Comparison of ENCODE assay signal across 21 mouse cellular contexts in genomic region chr14:24661797-24662196, GRCm38 (mm10).
A peak's percentile ranks its signal among the peaks of the same experiment; 100 is the strongest.
DNase-seq lines count a peak whose midpoint lies in the region; TF ChIP-seq lines count a peak whose summit lies in the region.
"Had no signal": no experiment of that assay in that cellular context is flagged by ENCODE, and none has a peak within 500 bp of the region (broad histone marks: within the 10 kb centered on the region; RNA-seq: fewer than 3 reads in every experiment).

No protein-coding gene starts in this region.

- no peak overlapping the region for H3K4me3 ChIP-seq in ES-E14 (ENCODE audit: insufficient read depth in 1 of 2, low read depth in 1 of 2, low read length in 2 of 2, poor library complexity in 1 of 2, severe bottlenecking in 1 of 2)
- H3K4me3 ChIP-seq: embryonic facial prominence, embryonic 13.5 days; embryonic facial prominence, embryonic 15.5 days; erythroblast, embryonic 14.5 days; forebrain, embryonic 10.5 days; forebrain, embryonic 12.5 days had no signal

- in situ Hi-C loops in ES-E14 (cut with MboI; ENCODE audit: low sequenced_read_pairs in 2 of 2, unreplicated experiment in 2 of 2) = no loop called here

- intact Hi-C loops in heart, postnatal 36 days (cut with DNase I) = no loop called here

- H3K27ac ChIP-seq in ES-E14 (ENCODE audit: insufficient read depth, low read depth, low read length, poor library complexity, severe bottlenecking) = no peak overlapping the region
- H3K27ac ChIP-seq: embryonic facial prominence, embryonic 13.5 days; embryonic facial prominence, embryonic 15.5 days; forebrain, embryonic 10.5 days; forebrain, embryonic 12.5 days had no signal

- no peaks in the 10 kb centered on the region for H3K9me3 ChIP-seq in ES-E14 (ENCODE audit: control insufficient read depth, insufficient read depth, low read depth, low read length)
- H3K9me3 ChIP-seq: embryonic facial prominence, embryonic 13.5 days; embryonic facial prominence, embryonic 15.5 days; forebrain, embryonic 10.5 days; forebrain, embryonic 12.5 days had no signal

- H3K4me1 ChIP-seq in ES-E14 (ENCODE audit: control insufficient read depth in 2 of 2, insufficient read depth in 2 of 2, low read length in 2 of 2, poor library complexity in 1 of 2) = peaks cover 0 to 5% of the 10 kb centered on the region in 2 experiments; a peak in 2 of 4 replicates
- H3K4me1 ChIP-seq: embryonic facial prominence, embryonic 13.5 days; embryonic facial prominence, embryonic 15.5 days; forebrain, embryonic 10.5 days; forebrain, embryonic 12.5 days had no signal

- no peak overlapping the region for H3K9ac ChIP-seq in ES-E14 (ENCODE audit: insufficient read depth, low read depth, low read length, poor library complexity, severe bottlenecking)
- H3K9ac ChIP-seq: embryonic facial prominence, embryonic 13.5 days; embryonic facial prominence, embryonic 15.5 days; forebrain, embryonic 12.5 days had no signal

- peak; percentile 30 for DNase-seq in A20 (ENCODE audit: low read depth, low spot score)
- DNase-seq in ES-E14 (ENCODE audit: low read depth, low spot score) = peak; percentile 15
- peak; percentile 13 for DNase-seq in WW6 (ENCODE audit: low read depth, low spot score)
- DNase-seq in right cerebral cortex, adult 2 months (ENCODE audit: low spot score in 2 of 2) = no peak
- DNase-seq in heart, postnatal 36 days = no peak
- no peak for DNase-seq in thymus, postnatal 25 days
- DNase-seq: adrenal gland, adult 8-10 months; adrenal gland, postnatal 14 days; adrenal gland, postnatal 36 days; cerebellum, adult 11 months; cerebellum, adult 18-20 months; cerebellum, adult 8-10 months; cerebellum, adult 9-11 months; cerebellum, postnatal 14 days; cerebellum, postnatal 36 days; embryo, embryonic 11 days had no signal

- no peaks in the 10 kb centered on the region for H3K36me3 ChIP-seq in ES-E14 (ENCODE audit: control insufficient read depth, insufficient read depth, low read length, poor library complexity, severe bottlenecking)
- H3K36me3 ChIP-seq: embryonic facial prominence, embryonic 13.5 days; embryonic facial prominence, embryonic 15.5 days; forebrain, embryonic 10.5 days; forebrain, embryonic 12.5 days had no signal

TF ChIP-seq in ES-E14, 5 proteins besides CTCF, POLR2A, EP300 and RAD21:
- TF ChIP-seq CHD2 (IDR thresholded peaks at IDR 0.05; ENCODE audit: low read depth, low read length) = no peak

Comparison
In these comparisons a context has a peak if more than half of its experiments do, and no peak if none do; other contexts are left out.
1. DNase-seq: peak in A20 (single experiment), ES-E14 (single experiment) and WW6 (single experiment); none in right cerebral cortex, adult 2 months (0 of 2), heart, postnatal 36 days (0 of 2) and thymus, postnatal 25 days (single experiment).